8 mouse cellular contexts compared by ENCODE assay signal in genomic region chr2:168230773-168231470, GRCm38 (mm10). TPM values are rescaled to one million over a fixed set of nuclear protein-coding genes. Genes with fewer than 3 reads are reported as not detected.
DNase-seq lines count a peak whose midpoint lies in the region; ATAC-seq and TF ChIP-seq lines count a peak whose summit lies in the region.

No protein-coding gene starts in this region.

- peaks cover 3 to 42% of the 10 kb centered on the region in 2 experiments for H3K36me3 ChIP-seq in CH12.LX (replicated peaks in 1 of 2; ENCODE audit: control insufficient read depth in 1 of 2, insufficient read depth in 1 of 2, low read length in 1 of 2)
- H3K36me3 ChIP-seq in limb, embryonic 14.5 days (ENCODE audit: control insufficient read depth, insufficient read depth, low read length) = peaks cover 31% of the 10 kb centered on the region
- H3K36me3 ChIP-seq in midbrain, embryonic 14.5 days (ENCODE audit: control insufficient read depth, insufficient read depth, low read length) = peaks cover 18% of the 10 kb centered on the region

- peak; percentile 34 for DNase-seq in gastrocnemius, postnatal 14 days
- no peak for DNase-seq in gastrocnemius, adult 18-20 months (ENCODE audit: low spot score)
- no peak for DNase-seq in CH12.LX (ENCODE audit: extremely low read depth)
- peak; percentile 54 for DNase-seq in cerebellum, adult 9-11 months
- DNase-seq in heart, postnatal 10 days = peak; percentile 13 to 39
- DNase-seq in limb, embryonic 14.5 days (ENCODE audit: low spot score) = no peak
- DNase-seq in midbrain, embryonic 14.5 days = no peak
- DNase-seq in ovary, postnatal 36 days (ENCODE audit: low spot score) = no peak

- H3K4me1 ChIP-seq in CH12.LX (ENCODE audit: control insufficient read depth in 1 of 2, insufficient read depth in 2 of 2) = peaks cover 9 to 34% of the 10 kb centered on the region in 2 experiments
- peaks cover 19% of the 10 kb centered on the region for H3K4me1 ChIP-seq in limb, embryonic 14.5 days (ENCODE audit: control insufficient read depth, insufficient read depth, low read length)
- H3K4me1 ChIP-seq in midbrain, embryonic 14.5 days (ENCODE audit: control insufficient read depth, insufficient read depth, low read length) = peaks cover 30% of the 10 kb centered on the region

- in situ Hi-C loops in CH12.LX (cut with MboI; ENCODE audit: low pct_ligation_motif_present, low pct_unique_long_range_greater_than_20kb, low sequenced_read_pairs) = no loop called here

- dilution Hi-C loops in CH12.LX (cut with MboI; ENCODE audit: extremely low pct_ligation_motif_present, extremely low pct_unique_long_range_greater_than_20kb, low sequenced_read_pairs) = no loop called here

- H3K27ac ChIP-seq in CH12.LX (ENCODE audit: insufficient read depth, low read depth) = 0 out of 2 replicates have a peak overlapping the region, but pooled peaks have one; percentile 2
- peak overlapping the region; percentile 91 for H3K27ac ChIP-seq in limb, embryonic 14.5 days (replicated peaks; ENCODE audit: low read depth, low read length)
- peak overlapping the region; percentile 95 for H3K27ac ChIP-seq in midbrain, embryonic 14.5 days (replicated peaks; ENCODE audit: low read depth, low read length)

- peak overlapping the region; percentile 78 for H3K4me2 ChIP-seq in CH12.LX (ENCODE audit: insufficient read depth, low read depth, poor library complexity, severe bottlenecking)
- peak overlapping the region; percentile 97 for H3K4me2 ChIP-seq in limb, embryonic 14.5 days (replicated peaks; ENCODE audit: low read depth, low read length, severe bottlenecking)
- peak overlapping the region; percentile 98 for H3K4me2 ChIP-seq in midbrain, embryonic 14.5 days (ENCODE audit: low read length)

- H3K9ac ChIP-seq in CH12.LX (ENCODE audit: insufficient read depth, low read depth) = peak overlapping the region; percentile 92
- peak overlapping the region; percentile 93 for H3K9ac ChIP-seq in limb, embryonic 14.5 days (ENCODE audit: low read depth, low read length, severe bottlenecking)
- H3K9ac ChIP-seq in midbrain, embryonic 14.5 days (replicated peaks; ENCODE audit: low read length) = peak overlapping the region; percentile 88

- TF ChIP-seq EP300 in CH12.LX (IDR thresholded peaks at IDR 0.05; ENCODE audit: low read length) = no peak

- intact Hi-C loops in gastrocnemius, postnatal 14 days (cut with DNase I; ENCODE audit: low total_unique reads) = no loop called here
- intact Hi-C loops in heart, postnatal 10 days (cut with DNase I) = no loop called here

- TF ChIP-seq RAD21 in CH12.LX (IDR thresholded peaks at IDR 0.05; ENCODE audit: low read depth, low read length) = no peak

- TF ChIP-seq CTCF in CH12.LX (conservative IDR thresholded peaks at IDR 0.05 in 1 of 2, IDR thresholded peaks at IDR 0.05 in 1 of 2; ENCODE audit: low read depth in 2 of 2, low read length in 2 of 2) = no peak

- no peaks in the 10 kb centered on the region for H3K27me3 ChIP-seq in CH12.LX (replicated peaks)
- no peaks in the 10 kb centered on the region for H3K27me3 ChIP-seq in limb, embryonic 14.5 days (ENCODE audit: control insufficient read depth, insufficient read depth, low read length)
- H3K27me3 ChIP-seq in midbrain, embryonic 14.5 days (ENCODE audit: control insufficient read depth, insufficient read depth, low read length) = no peaks in the 10 kb centered on the region

- ATAC-seq in limb, embryonic 14.5 days (ENCODE audit: low FRiP score, low read depth) = peak; percentile 42; the same call in 1 of the 2 replicates
- peak; percentile 63 for ATAC-seq in midbrain, embryonic 14.5 days (ENCODE audit: low FRiP score, low TSS enrichment)

- H3K79me2 ChIP-seq in CH12.LX (replicated peaks; ENCODE audit: control insufficient read depth, extremely low read depth, insufficient read depth, poor library complexity, severe bottlenecking) = peaks cover 44% of the 10 kb centered on the region

- no peaks in the 10 kb centered on the region for H3K9me3 ChIP-seq in CH12.LX (replicated peaks; ENCODE audit: low read length)
- no peaks in the 10 kb centered on the region for H3K9me3 ChIP-seq in limb, embryonic 14.5 days (ENCODE audit: control insufficient read depth, low read length)
- no peaks in the 10 kb centered on the region for H3K9me3 ChIP-seq in midbrain, embryonic 14.5 days (ENCODE audit: control insufficient read depth, low read length)

- peak overlapping the region; percentile 93 to 99 (median 98) for H3K4me3 ChIP-seq in CH12.LX (replicated peaks in 1 of 3; ENCODE audit: low read depth in 2 of 3, low read length in 2 of 3, poor library complexity in 1 of 3)
- H3K4me3 ChIP-seq in limb, embryonic 14.5 days (replicated peaks; ENCODE audit: low read length) = peak overlapping the region; percentile 100
- H3K4me3 ChIP-seq in midbrain, embryonic 14.5 days (replicated peaks; ENCODE audit: low read depth, low read length) = peak overlapping the region; percentile 98

- WGBS in limb, embryonic 14.5 days = 9% methylated on average over 61 of the region's 105 CpGs
- WGBS in midbrain, embryonic 14.5 days = 4% methylated on average over 96 of the region's 105 CpGs

- TF ChIP-seq POLR2A in CH12.LX (IDR thresholded peaks at IDR 0.05; ENCODE audit: low read depth, low read length) = no peak
- no peak for TF ChIP-seq POLR2A in limb, embryonic 14.5 days (IDR thresholded peaks at IDR 0.05; ENCODE audit: borderline replicate concordance, extremely low read depth, insufficient read depth, insufficient read length)

TF ChIP-seq in CH12.LX, 34 proteins besides CTCF, POLR2A, EP300 and RAD21:
- no peak for TF ChIP-seq MXI1 (IDR thresholded peaks at IDR 0.05; ENCODE audit: low read depth, low read length)
- TF ChIP-seq JUND (conservative IDR thresholded peaks at IDR 0.05; ENCODE audit: low read depth, low read length) = no peak
- no peak for TF ChIP-seq ETS1 (conservative IDR thresholded peaks at IDR 0.05; ENCODE audit: low read depth, low read length)
- no peak for TF ChIP-seq USF1 (IDR thresholded peaks at IDR 0.05; ENCODE audit: low read depth, low read length)
- no peak for TF ChIP-seq MAFK (IDR thresholded peaks at IDR 0.05; ENCODE audit: insufficient replicate concordance, low read length)
- peak; percentile 57 for TF ChIP-seq NRF1 (IDR thresholded peaks at IDR 0.05; ENCODE audit: low read depth, low read length)

RNA-seq across cellular contexts. Expression of gene Mocs3, which starts 0.5 kb away (rescaled TPM):
- total RNA-seq in gastrocnemius, postnatal 14 days (2021) = 1 to 10 TPM; 4.0 to 4.7 TPM
- total RNA-seq in gastrocnemius, adult 18-20 months (2021) = 1 to 10 TPM; 5.0 to 5.1 TPM
- total RNA-seq in CH12.LX (2012; rRNA removed) (10.6 and 13.3 TPM in 2 replicates), CH12.LX (2014; rRNA removed) (8.0 and 9.5 TPM in 2 replicates)
- polyA plus RNA-seq in CH12.LX (2012; ENCODE audit: insufficient read length, low read depth) = 7.2 and 7.6 TPM in 2 replicates
- 1 to 10 TPM; 6.1 to 7.4 TPM for total RNA-seq in heart, postnatal 10 days (2021)
- 12.2 and 16.5 TPM in 2 replicates for polyA plus RNA-seq in limb, embryonic 14.5 days (2012; rRNA removed)
- polyA plus RNA-seq in limb, embryonic 14.5 days (2014; fragmentation: Nextera tagmentation; extraction: Ambion mirVana) = 8.3 and 10.6 TPM in 2 replicates
- polyA plus RNA-seq in midbrain, embryonic 14.5 days (2014; fragmentation: Nextera tagmentation; extraction: Ambion mirVana) = 10.3 and 10.8 TPM in 2 replicates

RNA-seq across cellular contexts. Expression of gene Dpm1, which starts 0.5 kb away (rescaled TPM):
- 10 to 100 TPM; 51.4 to 52.3 TPM for total RNA-seq in gastrocnemius, postnatal 14 days (2021)
- total RNA-seq in gastrocnemius, adult 18-20 months (2021) = 10 to 100 TPM; 75.5 to 85.3 TPM
- total RNA-seq in CH12.LX (2012; rRNA removed) (28.5 and 34.5 TPM in 2 replicates), CH12.LX (2014; rRNA removed) (52.9 and 55.3 TPM in 2 replicates)
- polyA plus RNA-seq in CH12.LX (2012; ENCODE audit: insufficient read length, low read depth) = 30.7 and 54.9 TPM in 2 replicates
- total RNA-seq in heart, postnatal 10 days (2021) = 10 to 100 TPM; 59.4 to 64.5 TPM
- polyA plus RNA-seq in limb, embryonic 14.5 days (2012; rRNA removed) = 15.7 and 18.4 TPM in 2 replicates
- polyA plus RNA-seq in limb, embryonic 14.5 days (2014; fragmentation: Nextera tagmentation; extraction: Ambion mirVana) = 90.4 and 90.6 TPM in 2 replicates
- polyA plus RNA-seq in midbrain, embryonic 14.5 days (2014; fragmentation: Nextera tagmentation; extraction: Ambion mirVana) = 61.1 and 75.4 TPM in 2 replicates

RNA-seq across cellular contexts. Expression of gene Gm20716, which starts 0.8 kb away (rescaled TPM):
- total RNA-seq in gastrocnemius, postnatal 14 days (2021) = 10 to 100 TPM; 10.2 to 13.0 TPM
- 10 to 100 TPM; 10.1 to 14.1 TPM for total RNA-seq in gastrocnemius, adult 18-20 months (2021)
- total RNA-seq in CH12.LX (2012; rRNA removed) = 26.1 and 27.8 TPM in 2 replicates
- total RNA-seq in CH12.LX (2014; rRNA removed) = 26.9 and 28.6 TPM in 2 replicates
- 30.7 and 34.8 TPM in 2 replicates for polyA plus RNA-seq in CH12.LX (2012; ENCODE audit: insufficient read length, low read depth)
- 10 to 100 TPM; 21.0 to 24.2 TPM for total RNA-seq in heart, postnatal 10 days (2021)
- 14.5 and 28.6 TPM in 2 replicates for polyA plus RNA-seq in limb, embryonic 14.5 days (2012; rRNA removed)
- polyA plus RNA-seq in limb, embryonic 14.5 days (2014; fragmentation: Nextera tagmentation; extraction: Ambion mirVana) = 22.9 and 27.8 TPM in 2 replicates
- polyA plus RNA-seq in midbrain, embryonic 14.5 days (2014; fragmentation: Nextera tagmentation; extraction: Ambion mirVana) = 35.8 and 35.9 TPM in 2 replicates

RNA-seq across cellular contexts. Expression of gene Adnp, which starts 24.0 kb away (rescaled TPM):
- 10 to 100 TPM; 19.4 to 23.0 TPM for total RNA-seq in gastrocnemius, postnatal 14 days (2021)
- 10 to 100 TPM; 14.4 to 15.6 TPM for total RNA-seq in gastrocnemius, adult 18-20 months (2021)
- total RNA-seq in CH12.LX (2012; rRNA removed) (3.3 and 3.5 TPM in 2 replicates), CH12.LX (2014; rRNA removed) (1.3 TPM in 2 replicates)
- polyA plus RNA-seq in CH12.LX (2012; ENCODE audit: insufficient read length, low read depth) = 11.8 and 12.9 TPM in 2 replicates
- 10 to 100 TPM; 47.0 to 53.1 TPM for total RNA-seq in heart, postnatal 10 days (2021)
- polyA plus RNA-seq in limb, embryonic 14.5 days (2012; rRNA removed) = 61.5 and 71.3 TPM in 2 replicates
- 8.5 and 14.5 TPM in 2 replicates for polyA plus RNA-seq in limb, embryonic 14.5 days (2014; fragmentation: Nextera tagmentation; extraction: Ambion mirVana)
- 4.5 and 5.8 TPM in 2 replicates for polyA plus RNA-seq in midbrain, embryonic 14.5 days (2014; fragmentation: Nextera tagmentation; extraction: Ambion mirVana)

RNA-seq across cellular contexts. Expression of gene Kcng1, which starts 50.6 kb away (rescaled TPM):
- total RNA-seq in gastrocnemius, postnatal 14 days (2021) = under 1 TPM; 0.53 to 0.57 TPM
- under 1 TPM in 1 of 2 experiments, not detected in 1; 0.09 TPM for total RNA-seq in gastrocnemius, adult 18-20 months (2021)
- total RNA-seq in CH12.LX (2012; rRNA removed) (not detected in 2 replicates), CH12.LX (2014; rRNA removed) (not detected in 2 replicates)
- 0.14 and 0.16 TPM in 2 replicates for polyA plus RNA-seq in CH12.LX (2012; ENCODE audit: insufficient read length, low read depth)
- total RNA-seq in heart, postnatal 10 days (2021) = under 1 TPM; 0.07 to 0.36 TPM
- 0.59 and 1.1 TPM in 2 replicates for polyA plus RNA-seq in limb, embryonic 14.5 days (2012; rRNA removed)
- 0.78 and 1.1 TPM in 2 replicates for polyA plus RNA-seq in limb, embryonic 14.5 days (2014; fragmentation: Nextera tagmentation; extraction: Ambion mirVana)
- polyA plus RNA-seq in midbrain, embryonic 14.5 days (2014; fragmentation: Nextera tagmentation; extraction: Ambion mirVana) = 2.0 and 3.0 TPM in 2 replicates

Comparison
In these comparisons a context has a peak if more than half of its experiments do, and no peak if none do; other contexts are left out.
1. DNase-seq: peak in gastrocnemius, postnatal 14 days (single experiment), cerebellum, adult 9-11 months (single experiment) and heart, postnatal 10 days (2 of 2); none in gastrocnemius, adult 18-20 months (single experiment), CH12.LX (single experiment), limb, embryonic 14.5 days (single experiment), midbrain, embryonic 14.5 days (single experiment) and ovary, postnatal 36 days (single experiment).
2. H3K27ac ChIP-seq: peak in every context shown above with its lines; median percentile 95 in midbrain, embryonic 14.5 days; 91 in limb, embryonic 14.5 days; 2 in CH12.LX.
3. Peak in every context shown above with its lines, with median percentiles within 50 percentile points of each other: H3K4me2 ChIP-seq, H3K4me3 ChIP-seq and H3K9ac ChIP-seq.